Mouse (Mus musculus) testis, adult 2 months (tissue): ENCODE measurements around the gene Pknox1. TPM values are rescaled to one million over a fixed set of nuclear protein-coding genes. Genes with fewer than 3 reads are reported as not detected.

ENCODE experiments used
- H3K27ac ChIP-seq: fragments of 200-500 bp; 2 replicates; pipeline ENCODE4 v1.5.1; 2012; ENCODE audit warnings: low read depth, low read length; ENCODE audit not compliant: control insufficient read depth, insufficient read depth
- H3K27me3 ChIP-seq: fragments of 200-500 bp; 2 replicates; pipeline ENCODE4 v1.6.1; 2012; ENCODE audit warnings: mild to moderate bottlenecking, low read length, moderate library complexity; ENCODE audit not compliant: control insufficient read depth, insufficient read depth
- H3K36me3 ChIP-seq: fragments of 200-500 bp; 2 replicates; pipeline ENCODE4 v1.6.1; 2012; ENCODE audit warnings: mild to moderate bottlenecking, low read length; ENCODE audit not compliant: control insufficient read depth, insufficient read depth
- H3K4me1 ChIP-seq: fragments of 200-500 bp; 2 replicates; pipeline ENCODE4 v1.6.1; 2012; ENCODE audit warnings: low read length; ENCODE audit not compliant: control insufficient read depth, insufficient read depth
- H3K4me3 ChIP-seq: fragments of 200-500 bp; 2 replicates; pipeline ENCODE4 v1.5.1; 2012; ENCODE audit warnings: low read depth, mild to moderate bottlenecking, low read length, moderate library complexity, mixed read lengths; ENCODE audit not compliant: control insufficient read depth
- CTCF ChIP-seq: fragments of 200-500 bp; IDR thresholded peaks from 2 replicates; pipeline ENCODE4 v1.5.1; 2012; ENCODE audit warnings: low read depth, mild to moderate bottlenecking, inconsistent platforms, low read length, moderate library complexity; ENCODE audit not compliant: control insufficient read depth, insufficient read depth, insufficient replicate concordance
- POLR2A ChIP-seq: fragments of 200-500 bp; IDR thresholded peaks from 2 replicates; pipeline ENCODE4 v1.6.1; 2012; ENCODE audit warnings: low read depth, mild to moderate bottlenecking, inconsistent platforms, low read length, moderate library complexity; ENCODE audit not compliant: control insufficient read depth
- polyA plus RNA-seq: library from polyadenylated mRNA; depleted of rRNA; stranded (reverse); fragments of >200 nt; gene quantifications from 2 replicates; pipeline ENCODE4 v1.2.3, GENCODE M21; 2012; rRNA removed

Gene Pknox1
- polyA plus RNA-seq, result 53.9 and 55.7 TPM in 2 replicates

- Histone ChIP-seq H3K4me1 (peaks cover 15% of the 10 kb centered on the region), H3K27ac (peak within 1 kb of the TSS; percentile 96), H3K36me3 (no peaks in the 10 kb centered on the region), H3K27me3 (no peaks in the 10 kb centered on the region), H3K4me3 (peak within 1 kb of the TSS; percentile 99)
- TF ChIP-seq CTCF (no peak), POLR2A (peak; percentile 50; the same call in 1 of the 2 replicates)
These were observed at the start of gene Pknox1 for GRCm38 (mm10) chr17:31564015-31564857. Gene Pknox1, plus strand, starts transcription at chr17:31564734.

GRCm38 (mm10) chr17:31519344-31519945 lies 45.1 kb upstream of the Pknox1 start:
- no peaks in the 10 kb centered on the region for H3K36me3 ChIP-seq
- peak overlapping the region; percentile 84 for H3K4me3 ChIP-seq
- H3K4me1 ChIP-seq, result peaks cover 2% of the 10 kb centered on the region
- H3K27me3 ChIP-seq, result no peaks in the 10 kb centered on the region
- H3K27ac ChIP-seq, result no peak overlapping the region
- TF ChIP-seq POLR2A (no peak), CTCF (no peak)

GRCm38 (mm10) chr17:31519946-31520838 lies 44.3 kb upstream of the Pknox1 start, which contains the start of the genes Wdr4 and Ndufv3:
Gene Wdr4, minus strand, starts transcription at chr17:31519980.
Gene Ndufv3, plus strand, starts transcription at chr17:31520115.
- Histone ChIP-seq H3K27ac (peak within 1 kb of the TSS; percentile 58), H3K4me1 (peaks cover 2% of the 10 kb centered on the region), H3K27me3 (no peaks in the 10 kb centered on the region), H3K4me3 (peak within 1 kb of the TSS; percentile 84), H3K36me3 (no peaks in the 10 kb centered on the region)
- peak; percentile 89 for TF ChIP-seq POLR2A
- no peak for TF ChIP-seq CTCF

GRCm38 (mm10) chr17:31520895-31521294 lies 43.6 kb upstream of the Pknox1 start:
- no peaks in the 10 kb centered on the region for H3K36me3 ChIP-seq
- H3K27ac ChIP-seq, result no peak overlapping the region
- H3K4me3 ChIP-seq, result no peak overlapping the region
- no peak for TF ChIP-seq CTCF
- TF ChIP-seq POLR2A, result no peak
- no peaks in the 10 kb centered on the region for H3K27me3 ChIP-seq
- H3K4me1 ChIP-seq, result peaks cover 2% of the 10 kb centered on the region

- TF ChIP-seq CTCF (no peak), POLR2A (no peak)
- no peak overlapping the region for H3K27ac ChIP-seq
- peaks cover 2% of the 10 kb centered on the region for H3K4me1 ChIP-seq
- H3K27me3 ChIP-seq, result no peaks in the 10 kb centered on the region
- H3K4me3 ChIP-seq, result no peak overlapping the region
- H3K36me3 ChIP-seq, result no peaks in the 10 kb centered on the region
These were observed 42.6 kb upstream of the Pknox1 start for GRCm38 (mm10) chr17:31521948-31522347.

- TF ChIP-seq CTCF, result no peak
- TF ChIP-seq POLR2A, result no peak
- no peaks in the 10 kb centered on the region for H3K27me3 ChIP-seq
- H3K4me1 ChIP-seq, result peaks cover 2% of the 10 kb centered on the region
- no peak overlapping the region for H3K27ac ChIP-seq
- H3K4me3 ChIP-seq, result no peak overlapping the region
- no peaks in the 10 kb centered on the region for H3K36me3 ChIP-seq
These were observed 39.4 kb upstream of the Pknox1 start for GRCm38 (mm10) chr17:31525114-31525513.
